Mouse (Mus musculus) lung, adult 2 months (tissue): ENCODE data around the gene Ucp3.

ENCODE experiments used
- CTCF ChIP-seq: fragments of 200-500 bp; IDR thresholded peaks from 2 replicates; pipeline ENCODE4 v1.5.1; 2011; ENCODE audit warnings: mild to moderate bottlenecking, low read length, control low read depth; ENCODE audit not compliant: insufficient read depth
- POLR2A ChIP-seq: fragments of 200-500 bp; IDR thresholded peaks from 2 replicates; pipeline ENCODE4 v1.6.1; 2011; ENCODE audit warnings: low read depth, mild to moderate bottlenecking, control low read depth, low read length, borderline replicate concordance; ENCODE audit errors: extremely low read depth

DNA sequence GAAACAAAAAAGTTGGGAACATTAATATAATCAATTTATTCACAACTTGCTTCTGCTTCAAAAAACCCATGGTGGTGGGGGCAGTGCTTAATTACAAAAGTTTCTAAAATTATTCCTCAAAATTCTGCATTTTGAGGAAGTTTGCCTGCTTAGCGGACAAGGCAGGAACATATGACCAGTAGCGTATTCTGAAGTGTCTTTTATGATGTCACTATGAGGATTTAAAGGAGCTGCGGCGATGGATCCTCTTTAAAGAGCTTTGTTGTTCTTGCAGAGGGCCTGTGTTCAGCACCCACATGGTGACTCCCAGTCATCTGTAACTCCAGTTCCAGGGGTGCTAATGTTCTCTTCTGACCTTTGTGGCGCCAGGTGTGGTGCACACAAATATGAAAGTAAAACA, 58.0 kb downstream of the Ucp3 start:
- TF ChIP-seq POLR2A (no peak), CTCF (no peak)
